Mouse (Mus musculus) forebrain, embryonic 10.5 days (tissue): ENCODE measurements around the gene Selenbp2. TPM values are rescaled to one million over a fixed set of nuclear protein-coding genes. Genes with fewer than 3 reads are reported as not detected.
"Not testable (repeated sequence)": the region's sequence is repeated elsewhere in the genome, so short reads cannot be mapped to it uniquely, and the experiment has no call there.

Experiments used
- DNase-seq: peaks from one replicate; pipeline ENCODE4 v3.0.0-alpha.2; 2017; ENCODE audit warnings: low spot score; ENCODE audit errors: extremely low spot score
- H3K27ac ChIP-seq: fragments of 300-500 bp; sonication (generic); 2 replicates; pipeline ENCODE4 v1.5.1; 2016; ENCODE audit warnings: mild to moderate bottlenecking
- H3K27me3 ChIP-seq: fragments of 300-500 bp; sonication (generic); 2 replicates; pipeline ENCODE4 v1.6.1; 2016; ENCODE audit warnings: mild to moderate bottlenecking; ENCODE audit not compliant: poor library complexity, severe bottlenecking
- H3K36me3 ChIP-seq: fragments of 300-500 bp; sonication (generic); replicated peaks from 2 replicates; pipeline ENCODE4 v1.6.1; 2016; ENCODE audit warnings: mild to moderate bottlenecking, moderate library complexity
- H3K4me1 ChIP-seq: fragments of 300-500 bp; sonication (generic); 2 replicates; pipeline ENCODE4 v1.6.1; 2016
- H3K4me3 ChIP-seq: fragments of 300-500 bp; sonication (generic); 2 replicates; pipeline ENCODE4 v1.5.1; 2016; ENCODE audit warnings: mild to moderate bottlenecking, moderate library complexity
- H3K9me3 ChIP-seq: fragments of 300-500 bp; sonication (generic); 2 replicates; pipeline ENCODE4 v1.6.1; 2016; ENCODE audit warnings: mild to moderate bottlenecking, moderate library complexity
- WGBS: fragments of 180-500 bp; shearing (Covaris S2); methylation state at CpG from one replicate; pipeline ENCODE4 v1.1.7; 2016; 5-methylcytosine and 5-hydroxymethylcytosine counted together
- polyA plus RNA-seq: library from polyadenylated mRNA; unstranded; fragments of >200 nt; fragmentation: Nextera tagmentation; extraction: Ambion mirVana; gene quantifications from 2 replicates; pipeline ENCODE4 v1.2.1, GENCODE M21; 2016

Selenbp2 gene
- polyA plus RNA-seq, 1 experiment from 2014 or later: not detected

GRCm38 (mm10) chr3:94680032-94680431, 13.3 kb upstream of the Selenbp2 start:
- not testable (repeated sequence) for H3K4me1 ChIP-seq, DNase-seq, H3K9me3 ChIP-seq, H3K36me3 ChIP-seq, H3K27me3 ChIP-seq, H3K4me3 ChIP-seq, H3K27ac ChIP-seq
- 94% methylated on average over 12 of the region's 12 CpGs for WGBS

- no peaks in the 10 kb centered on the region for H3K36me3 ChIP-seq
- H3K4me1 ChIP-seq: peaks cover 5% of the 10 kb centered on the region
- WGBS: 95% methylated on average over 16 of the region's 16 CpGs
- no peaks in the 10 kb centered on the region; the same call in 1 of the 2 replicates for H3K27me3 ChIP-seq
- DNase-seq: no peak
- no peaks in the 10 kb centered on the region for H3K9me3 ChIP-seq
- H3K4me3 ChIP-seq: no peak overlapping the region
- H3K27ac ChIP-seq: no peak overlapping the region
Observed at GRCm38 (mm10) chr3:94680783-94681182, 12.6 kb upstream of the Selenbp2 start.

- Histone ChIP-seq H3K9me3 (no peaks in the 10 kb centered on the region), H3K4me3 (no peak overlapping the region), H3K4me1 (peaks cover 5% of the 10 kb centered on the region), H3K27ac (no peak overlapping the region), H3K36me3 (no peaks in the 10 kb centered on the region), H3K27me3 (no peaks in the 10 kb centered on the region; the same call in 1 of the 2 replicates)
- 88% methylated on average over 6 of the region's 6 CpGs for WGBS
- DNase-seq: no peak
Observed at GRCm38 (mm10) chr3:94683646-94684045, 9.7 kb upstream of the Selenbp2 start.

GRCm38 (mm10) chr3:94685989-94686772, 7.2 kb upstream of the Selenbp2 start:
- not testable (repeated sequence) for H3K27me3 ChIP-seq, H3K27ac ChIP-seq, H3K4me3 ChIP-seq, H3K36me3 ChIP-seq, H3K4me1 ChIP-seq, H3K9me3 ChIP-seq, DNase-seq
- WGBS: 89% methylated on average over 8 of the region's 8 CpGs

DNA sequence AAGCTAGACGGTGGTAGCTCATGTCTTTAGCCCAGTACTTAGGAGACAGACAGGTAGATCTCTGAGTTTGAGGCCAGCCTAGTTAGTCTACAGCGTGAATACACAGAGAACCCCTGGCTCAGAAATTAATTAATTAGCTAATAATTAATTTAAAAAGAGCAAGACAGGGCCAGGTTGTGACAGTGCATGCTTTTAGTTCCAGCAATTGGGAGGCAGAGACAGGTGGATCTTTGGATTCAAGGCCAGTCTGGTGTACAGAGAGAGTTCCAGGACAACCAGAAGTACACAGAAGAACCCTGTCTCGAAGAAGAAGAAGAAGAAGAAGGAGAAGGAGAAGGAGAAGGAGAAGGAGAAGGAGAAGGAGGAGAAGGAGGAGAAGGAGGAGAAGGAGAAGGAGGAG, 4.7 kb upstream of the Selenbp2 start:
- H3K9me3 ChIP-seq, H3K36me3 ChIP-seq, H3K4me3 ChIP-seq, H3K27me3 ChIP-seq, H3K27ac ChIP-seq, DNase-seq, H3K4me1 ChIP-seq: not testable (repeated sequence)
- 81% methylated on average over 3 of the region's 3 CpGs for WGBS

DNA sequence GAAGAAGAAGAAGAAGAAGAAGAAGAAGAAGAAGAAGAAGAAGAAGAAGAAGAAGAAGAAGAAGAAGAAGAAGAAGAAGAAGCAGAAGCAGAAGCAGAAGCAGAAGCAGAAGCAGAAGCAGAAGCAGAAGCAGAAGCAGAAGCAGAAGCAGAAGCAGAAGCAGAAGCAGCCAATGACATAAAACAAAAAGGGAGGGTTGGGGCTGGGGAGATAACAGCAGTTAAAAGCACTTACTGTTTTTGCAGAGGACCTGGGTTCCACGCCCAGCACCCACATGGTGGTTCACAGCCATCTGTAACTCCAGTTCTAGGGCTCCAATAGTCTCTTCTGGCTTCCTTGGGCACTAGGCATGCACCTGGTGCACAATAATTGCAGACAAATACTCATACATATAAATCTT, 4.2 kb upstream of the Selenbp2 start:
- whole genome bisulfite sequencing: 80% methylated on average over 1 of the region's 1 CpGs
- not testable (repeated sequence) for H3K9me3 ChIP-seq, H3K36me3 ChIP-seq, H3K27me3 ChIP-seq, DNase-seq, H3K27ac ChIP-seq, H3K4me1 ChIP-seq, H3K4me3 ChIP-seq

DNA sequence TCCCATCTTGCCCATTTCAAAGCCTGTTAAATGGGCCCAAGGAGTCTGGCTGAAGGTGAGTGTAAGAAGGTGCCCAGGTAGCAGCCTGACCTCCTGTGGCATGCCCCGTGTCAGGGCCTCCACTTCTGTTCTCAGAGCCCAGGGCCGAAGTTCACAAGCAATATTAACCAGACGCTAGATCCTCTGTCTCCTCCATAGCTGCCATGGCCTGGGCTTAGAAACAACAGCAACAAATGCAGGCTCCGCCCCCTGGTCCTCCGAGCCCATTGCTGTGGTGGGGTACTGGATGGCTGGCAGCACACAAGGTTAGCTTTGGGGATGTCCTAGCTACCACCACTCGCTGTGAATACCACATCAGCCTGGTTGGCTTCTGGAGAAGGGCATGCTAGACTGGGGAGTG, 3.2 kb upstream of the Selenbp2 start:
- H3K4me1 ChIP-seq, H3K36me3 ChIP-seq, DNase-seq, H3K4me3 ChIP-seq, H3K27me3 ChIP-seq, H3K27ac ChIP-seq, H3K9me3 ChIP-seq: not testable (repeated sequence)
- WGBS: 67% methylated on average over 6 of the region's 6 CpGs

GRCm38 (mm10) chr3:94690616-94691247, 2.6 kb upstream of the Selenbp2 start:
- H3K27me3 ChIP-seq: no peaks in the 10 kb centered on the region
- DNase-seq: no peak

DNA sequence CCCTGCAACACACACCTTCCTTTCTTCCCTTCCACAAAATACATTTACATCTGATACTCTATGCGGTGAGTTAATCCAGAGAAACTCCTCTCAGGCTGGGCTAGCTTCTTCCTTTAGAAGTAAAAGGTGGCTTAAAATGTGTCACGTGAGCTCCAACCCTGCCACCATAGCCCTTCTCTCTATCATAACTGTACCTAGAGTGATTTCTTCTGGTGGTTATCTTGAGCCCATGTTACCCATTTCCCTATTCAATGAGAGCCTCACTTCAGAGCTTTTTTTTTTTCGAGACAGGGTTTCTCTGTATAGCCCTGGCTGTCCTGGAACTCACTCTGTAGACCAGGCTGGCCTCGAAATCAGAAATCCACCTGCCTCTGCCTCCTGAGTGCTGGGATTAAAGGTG, 1.7 kb upstream of the Selenbp2 start:
- WGBS: 88% methylated on average over 4 of the region's 4 CpGs
- not testable (repeated sequence) for H3K27me3 ChIP-seq, DNase-seq, H3K4me3 ChIP-seq, H3K4me1 ChIP-seq, H3K36me3 ChIP-seq, H3K27ac ChIP-seq, H3K9me3 ChIP-seq

More at GRCm38 (mm10) chr3:94690616-94691247, 2.6 kb upstream of the Selenbp2 start:
- Histone ChIP-seq H3K9me3 (no peaks in the 10 kb centered on the region), H3K4me1 (peaks cover 10% of the 10 kb centered on the region), H3K36me3 (no peaks in the 10 kb centered on the region), H3K4me3 (no peak overlapping the region), H3K27ac (no peak overlapping the region)

DNA sequence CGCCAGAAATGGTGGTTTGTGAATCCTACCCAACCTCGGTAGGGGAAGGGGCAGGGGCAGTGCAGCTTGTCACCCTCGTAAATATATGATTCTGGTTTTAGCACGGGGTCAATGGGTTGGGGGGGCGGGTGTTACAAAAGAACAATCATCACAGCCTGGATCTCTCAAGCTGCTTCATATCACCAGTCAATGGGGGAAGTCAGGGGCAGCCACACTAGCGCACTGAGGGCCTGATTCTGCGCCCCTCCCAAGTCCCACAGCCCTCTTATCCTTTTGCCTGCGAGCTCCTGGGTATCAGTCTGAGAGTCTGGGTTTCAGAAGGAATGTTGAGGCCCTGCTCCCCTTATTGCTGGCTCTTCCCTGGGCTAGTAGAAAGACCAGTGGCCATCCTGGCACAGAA, 518 bp downstream of the Selenbp2 start:
- not testable (repeated sequence) for H3K36me3 ChIP-seq, H3K4me3 ChIP-seq, H3K27ac ChIP-seq, H3K4me1 ChIP-seq, DNase-seq, H3K9me3 ChIP-seq, H3K27me3 ChIP-seq
- WGBS: 84% methylated on average over 6 of the region's 8 CpGs

- H3K4me3 ChIP-seq, H3K4me1 ChIP-seq, H3K36me3 ChIP-seq, H3K27me3 ChIP-seq, DNase-seq, H3K9me3 ChIP-seq, H3K27ac ChIP-seq: not testable (repeated sequence)
- 84% methylated on average over 6 of the region's 6 CpGs for WGBS
Observed at GRCm38 (mm10) chr3:94695591-94695990, 2.2 kb downstream of the Selenbp2 start.

GRCm38 (mm10) chr3:94696257-94696656, 2.9 kb downstream of the Selenbp2 start:
- WGBS: 91% methylated on average over 4 of the region's 4 CpGs
- not testable (repeated sequence) for H3K9me3 ChIP-seq, H3K27me3 ChIP-seq, DNase-seq, H3K27ac ChIP-seq, H3K4me3 ChIP-seq, H3K36me3 ChIP-seq, H3K4me1 ChIP-seq

GRCm38 (mm10) chr3:94702163-94702810, 8.9 kb downstream of the Selenbp2 start:
- not testable (repeated sequence) for H3K27ac ChIP-seq, H3K27me3 ChIP-seq, H3K4me3 ChIP-seq, H3K9me3 ChIP-seq, H3K36me3 ChIP-seq, H3K4me1 ChIP-seq, DNase-seq
- 88% methylated on average over 7 of the region's 7 CpGs for WGBS
